Mouse (Mus musculus): ENCODE data around the gene Cldn6. TPM values are rescaled to one million over a fixed set of nuclear protein-coding genes. Genes with fewer than 3 reads are reported as not detected.

The Cldn6 gene
- polyA plus RNA-seq, 1 experiment from 2014 or later = 88.4 TPM

GRCm38 (mm10) chr17:23654410-23654809, 24.6 kb upstream of the Cldn6 start:
- DNase-seq (ENCODE audit: low spot score) (no peak), ATAC-seq (replicated peaks; ENCODE audit: low FRiP score, low TSS enrichment, low read depth) (no peak)
- 72% methylated on average over 2 of the region's 2 CpGs for WGBS
- Histone ChIP-seq H3K9ac (ENCODE audit: low read length) (no peak overlapping the region), H3K4me2 (ENCODE audit: low read length) (no peak overlapping the region), H3K9me3 (ENCODE audit: control insufficient read depth, low read length) (no peaks in the 10 kb centered on the region), H3K4me1 (replicated peaks; ENCODE audit: control insufficient read depth, insufficient read depth, low read length) (no peaks in the 10 kb centered on the region), H3K27ac (ENCODE audit: low read depth) (no peak overlapping the region), H3K4me3 (ENCODE audit: low read depth, low read length) (no peak overlapping the region), H3K36me3 (ENCODE audit: control insufficient read depth, insufficient read depth, low read length) (no peaks in the 10 kb centered on the region), H3K27me3 (replicated peaks; ENCODE audit: control insufficient read depth, insufficient read depth, low read length) (peaks cover 2% of the 10 kb centered on the region; the same call in 1 of the 2 replicates)

DNA sequence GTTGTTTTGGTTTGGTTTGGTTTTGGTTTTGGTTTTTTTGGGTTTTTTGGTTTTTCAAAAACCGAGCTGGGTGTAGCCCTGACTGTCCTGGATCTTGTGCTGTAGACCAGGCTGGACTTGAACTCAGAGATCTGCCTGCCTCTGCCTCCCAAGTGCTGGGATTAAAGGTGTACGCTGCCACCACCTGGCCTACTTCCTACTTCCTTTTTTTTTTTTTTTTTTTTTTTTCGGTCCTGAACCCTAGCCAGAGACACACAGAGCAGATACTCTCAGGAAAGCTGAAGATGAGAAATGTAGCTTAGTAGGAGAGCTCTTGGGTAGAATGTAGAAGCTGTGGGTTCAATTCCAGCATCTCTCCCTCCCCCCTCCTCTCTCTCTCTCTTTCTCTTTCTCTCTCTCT, 20.6 kb upstream of the Cldn6 start:
- Histone ChIP-seq H3K4me1 (replicated peaks; ENCODE audit: control insufficient read depth, insufficient read depth, low read length) (no peaks in the 10 kb centered on the region), H3K9me3 (ENCODE audit: control insufficient read depth, low read length) (no peaks in the 10 kb centered on the region), H3K27me3 (replicated peaks; ENCODE audit: control insufficient read depth, insufficient read depth, low read length) (peaks cover 33% of the 10 kb centered on the region), H3K36me3 (ENCODE audit: control insufficient read depth, insufficient read depth, low read length) (no peaks in the 10 kb centered on the region), H3K9ac (ENCODE audit: low read length) (no peak overlapping the region), H3K4me3 (ENCODE audit: low read depth, low read length) (no peak overlapping the region), H3K4me2 (ENCODE audit: low read length) (no peak overlapping the region), H3K27ac (ENCODE audit: low read depth) (no peak overlapping the region)
- WGBS = 88% methylated on average over 3 of the region's 3 CpGs
- ATAC-seq (replicated peaks; ENCODE audit: low FRiP score, low TSS enrichment, low read depth) (no peak), DNase-seq (ENCODE audit: low spot score) (no peak)

GRCm38 (mm10) chr17:23660117-23660875, 18.8 kb upstream of the Cldn6 start, which contains the start of gene Bicdl2:
TSS of gene Bicdl2 (plus strand) at chr17:23660506.
- Histone ChIP-seq H3K9me3 (ENCODE audit: control insufficient read depth, low read length) (no peaks in the 10 kb centered on the region), H3K27ac (ENCODE audit: low read depth) (no peak within 1 kb of the TSS), H3K9ac (ENCODE audit: low read length) (no peak within 1 kb of the TSS), H3K27me3 (replicated peaks; ENCODE audit: control insufficient read depth, insufficient read depth, low read length) (peaks cover 33% of the 10 kb centered on the region), H3K36me3 (ENCODE audit: control insufficient read depth, insufficient read depth, low read length) (no peaks in the 10 kb centered on the region), H3K4me2 (ENCODE audit: low read length) (peak within 1 kb of the TSS; percentile 41), H3K4me1 (replicated peaks; ENCODE audit: control insufficient read depth, insufficient read depth, low read length) (no peaks in the 10 kb centered on the region; the same call in 1 of the 2 replicates), H3K4me3 (ENCODE audit: low read depth, low read length) (peak within 1 kb of the TSS; percentile 27)
- ATAC-seq (replicated peaks; ENCODE audit: low FRiP score, low TSS enrichment, low read depth) (peak; percentile 59), DNase-seq (ENCODE audit: low spot score) (peak; percentile 91)
- 3% methylated on average over 27 of the region's 27 CpGs for WGBS

DNA sequence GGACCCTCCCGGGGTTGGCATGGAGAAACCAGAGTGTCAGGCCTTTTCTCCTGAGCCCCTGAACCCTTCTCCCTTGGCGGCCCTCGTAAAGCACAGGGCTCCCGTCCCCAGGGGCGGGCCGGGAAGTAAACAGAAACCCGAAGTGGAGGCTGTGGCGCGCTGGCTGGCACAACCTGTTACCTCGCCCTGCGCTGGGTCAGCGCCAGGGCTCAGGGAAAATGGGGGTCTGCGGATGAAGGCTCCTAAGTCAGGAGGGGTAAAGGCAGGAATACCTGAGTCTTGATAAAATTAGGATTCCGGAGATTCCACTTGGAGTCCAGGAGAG, 18.2 kb upstream of the Cldn6 start:
- WGBS = 1% methylated on average over 14 of the region's 14 CpGs
- Histone ChIP-seq H3K4me2 (ENCODE audit: low read length) (peak overlapping the region; percentile 41), H3K9me3 (ENCODE audit: control insufficient read depth, low read length) (no peaks in the 10 kb centered on the region), H3K4me3 (ENCODE audit: low read depth, low read length) (peak overlapping the region; percentile 27; the same call in 1 of the 2 replicates), H3K4me1 (replicated peaks; ENCODE audit: control insufficient read depth, insufficient read depth, low read length) (no peaks in the 10 kb centered on the region; the same call in 1 of the 2 replicates), H3K27ac (ENCODE audit: low read depth) (no peak overlapping the region), H3K9ac (ENCODE audit: low read length) (no peak overlapping the region), H3K36me3 (ENCODE audit: control insufficient read depth, insufficient read depth, low read length) (no peaks in the 10 kb centered on the region), H3K27me3 (replicated peaks; ENCODE audit: control insufficient read depth, insufficient read depth, low read length) (peaks cover 33% of the 10 kb centered on the region)
- DNase-seq (ENCODE audit: low spot score) (no peak), ATAC-seq (replicated peaks; ENCODE audit: low FRiP score, low TSS enrichment, low read depth) (peak; percentile 12; the same call in 1 of the 2 replicates)

- no peaks in the 10 kb centered on the region; the same call in 1 of the 2 replicates for H3K4me1 ChIP-seq (replicated peaks; ENCODE audit: control insufficient read depth, insufficient read depth, low read length)
- ATAC-seq (replicated peaks; ENCODE audit: low FRiP score, low TSS enrichment, low read depth) = no peak
- no peak overlapping the region for H3K9ac ChIP-seq (ENCODE audit: low read length)
- H3K9me3 ChIP-seq (ENCODE audit: control insufficient read depth, low read length) = no peaks in the 10 kb centered on the region
- 3% methylated on average over 9 of the region's 9 CpGs for WGBS
- H3K27me3 ChIP-seq (replicated peaks; ENCODE audit: control insufficient read depth, insufficient read depth, low read length) = peaks cover 33% of the 10 kb centered on the region
- no peak overlapping the region for H3K4me2 ChIP-seq (ENCODE audit: low read length)
- DNase-seq (ENCODE audit: low spot score) = no peak
- peaks cover 5% of the 10 kb centered on the region for H3K36me3 ChIP-seq (ENCODE audit: control insufficient read depth, insufficient read depth, low read length)
- no peak overlapping the region for H3K4me3 ChIP-seq (ENCODE audit: low read depth, low read length)
- H3K27ac ChIP-seq (ENCODE audit: low read depth) = no peak overlapping the region
Measured at GRCm38 (mm10) chr17:23661526-23661925, 17.5 kb upstream of the Cldn6 start.

DNA sequence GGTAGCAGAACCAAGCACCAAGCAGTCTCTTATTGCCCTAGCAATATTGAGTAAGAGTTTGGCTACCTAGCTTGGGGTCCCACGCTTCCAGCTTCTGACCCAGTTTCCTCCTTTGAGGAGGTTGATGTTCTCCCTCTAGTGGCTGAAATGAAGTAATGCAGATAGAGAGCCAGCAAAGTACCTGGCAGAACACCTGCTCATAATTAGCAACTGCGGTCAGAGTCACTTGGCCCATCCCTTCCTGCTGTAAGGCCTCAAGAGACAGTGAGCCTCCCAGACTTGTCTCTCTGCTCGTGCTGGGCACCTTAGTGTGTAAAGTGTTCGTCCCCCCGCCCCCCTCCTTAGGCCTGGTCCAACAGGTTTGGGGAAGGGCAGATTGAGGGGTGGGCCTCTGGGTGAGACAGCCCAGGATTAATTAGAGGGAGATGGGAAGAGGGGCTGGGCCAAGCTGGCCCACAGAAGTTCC, 14.5 kb upstream of the Cldn6 start:
- Histone ChIP-seq H3K36me3 (ENCODE audit: control insufficient read depth, insufficient read depth, low read length) (peaks cover 35% of the 10 kb centered on the region), H3K27ac (ENCODE audit: low read depth) (no peak overlapping the region), H3K27me3 (replicated peaks; ENCODE audit: control insufficient read depth, insufficient read depth, low read length) (peaks cover 29% of the 10 kb centered on the region), H3K4me3 (ENCODE audit: low read depth, low read length) (no peak overlapping the region), H3K9me3 (ENCODE audit: control insufficient read depth, low read length) (no peaks in the 10 kb centered on the region), H3K9ac (ENCODE audit: low read length) (no peak overlapping the region), H3K4me1 (replicated peaks; ENCODE audit: control insufficient read depth, insufficient read depth, low read length) (no peaks in the 10 kb centered on the region; the same call in 1 of the 2 replicates), H3K4me2 (ENCODE audit: low read length) (no peak overlapping the region)
- peak; percentile 57 for ATAC-seq (replicated peaks; ENCODE audit: low FRiP score, low TSS enrichment, low read depth)
- DNase-seq (ENCODE audit: low spot score) = peak; percentile 66
- 13% methylated on average over 5 of the region's 5 CpGs for WGBS

DNA sequence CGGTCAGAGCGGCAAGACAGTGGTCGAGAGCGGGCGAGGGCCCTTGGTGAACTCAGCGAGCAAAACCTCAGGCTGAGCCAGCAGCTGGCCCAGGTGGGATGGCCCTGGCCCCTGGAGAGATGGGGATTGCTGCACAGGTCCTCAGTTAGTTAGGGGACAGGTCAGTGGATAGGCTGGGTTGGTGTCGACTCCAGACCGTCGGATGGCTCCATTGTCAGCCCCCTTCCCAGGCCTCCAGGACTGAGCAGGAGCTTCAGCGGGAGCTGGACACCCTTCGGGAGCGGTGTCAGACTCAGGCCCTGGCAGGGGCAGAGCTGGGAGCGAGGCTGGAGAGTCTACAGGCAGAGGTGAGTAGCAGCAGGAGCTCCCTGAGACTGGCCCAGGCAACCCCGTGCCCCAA, 13.5 kb upstream of the Cldn6 start:
- DNase-seq (ENCODE audit: low spot score) = no peak
- ATAC-seq (replicated peaks; ENCODE audit: low FRiP score, low TSS enrichment, low read depth) = no peak
- WGBS = 80% methylated on average over 14 of the region's 14 CpGs
- Histone ChIP-seq H3K36me3 (ENCODE audit: control insufficient read depth, insufficient read depth, low read length) (peaks cover 43% of the 10 kb centered on the region), H3K4me1 (replicated peaks; ENCODE audit: control insufficient read depth, insufficient read depth, low read length) (no peaks in the 10 kb centered on the region; the same call in 1 of the 2 replicates), H3K9me3 (ENCODE audit: control insufficient read depth, low read length) (no peaks in the 10 kb centered on the region), H3K9ac (ENCODE audit: low read length) (no peak overlapping the region), H3K4me3 (ENCODE audit: low read depth, low read length) (no peak overlapping the region), H3K27ac (ENCODE audit: low read depth) (no peak overlapping the region), H3K27me3 (replicated peaks; ENCODE audit: control insufficient read depth, insufficient read depth, low read length) (peaks cover 20% of the 10 kb centered on the region), H3K4me2 (ENCODE audit: low read length) (no peak overlapping the region)

DNA sequence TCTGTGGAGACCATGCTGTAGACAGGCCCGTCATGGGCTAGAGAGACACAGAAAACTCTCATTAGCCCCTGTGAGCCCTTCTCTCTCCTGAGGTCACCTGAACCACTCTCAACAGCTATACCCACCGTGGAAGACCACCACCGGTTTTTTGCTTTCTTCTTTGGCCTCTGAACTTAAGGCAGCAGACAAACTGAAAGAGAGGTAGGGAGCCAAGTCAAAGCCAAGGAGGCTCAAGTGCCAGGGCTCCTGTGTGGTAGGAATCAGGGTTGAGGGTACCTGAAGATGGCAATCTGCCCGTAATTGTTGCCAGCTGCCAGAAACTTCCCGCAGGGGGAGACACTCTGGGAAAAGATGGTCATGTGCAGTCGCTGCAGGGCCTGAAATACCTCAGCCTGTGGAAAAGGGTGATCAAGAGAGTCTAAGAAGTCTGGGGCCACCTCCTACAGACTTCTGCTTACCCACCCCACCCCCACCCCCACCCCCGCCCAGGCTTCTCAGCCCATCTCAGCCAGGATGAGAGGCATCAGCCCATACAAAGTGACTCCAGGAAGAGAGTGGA, 8.5 kb upstream of the Cldn6 start:
- Histone ChIP-seq H3K4me3 (ENCODE audit: low read depth, low read length) (no peak overlapping the region), H3K36me3 (ENCODE audit: control insufficient read depth, insufficient read depth, low read length) (peaks cover 45% of the 10 kb centered on the region), H3K27ac (ENCODE audit: low read depth) (no peak overlapping the region), H3K27me3 (replicated peaks; ENCODE audit: control insufficient read depth, insufficient read depth, low read length) (0 out of 2 replicates have a peak, but pooled peaks cover 2% of the 10 kb centered on the region), H3K4me2 (ENCODE audit: low read length) (no peak overlapping the region), H3K4me1 (replicated peaks; ENCODE audit: control insufficient read depth, insufficient read depth, low read length) (peaks cover 9% of the 10 kb centered on the region), H3K9ac (ENCODE audit: low read length) (no peak overlapping the region), H3K9me3 (ENCODE audit: control insufficient read depth, low read length) (no peaks in the 10 kb centered on the region)
- ATAC-seq (replicated peaks; ENCODE audit: low FRiP score, low TSS enrichment, low read depth) (no peak), DNase-seq (ENCODE audit: low spot score) (no peak)
- WGBS = 93% methylated on average over 7 of the region's 7 CpGs

All from intestine, embryonic 14.5 days (tissue).